Mouse (Mus musculus) MEL (cell line): ENCODE data around the gene Clmp.

ENCODE experiments used
- BHLHE40 ChIP-seq: IDR thresholded peaks from 2 replicates; pipeline ENCODE4 v1.6.1; 2012; ENCODE audit warnings: low read depth, mild to moderate bottlenecking, inconsistent platforms, low read length, improper control_type of control experiment, borderline replicate concordance
- CTCF ChIP-seq, 3 experiments: IDR thresholded peaks in 2 of 3; conservative IDR thresholded peaks in 1 of 3; 2 replicates each; pipeline ENCODE4 v1.5.1; 2011 to 2012; ENCODE audit warnings: low read length in 3 of 3, low read depth in 2 of 3, mild to moderate bottlenecking in 2 of 3, improper control_type of control experiment in 1 of 3, inconsistent platforms in 1 of 3, mixed read lengths in 1 of 3, moderate library complexity in 1 of 3; ENCODE audit not compliant: control insufficient read depth in 1 of 3, insufficient read depth in 1 of 3, poor library complexity in 1 of 3, severe bottlenecking in 1 of 3
- EP300 ChIP-seq, 2 experiments: IDR thresholded peaks; 2 replicates each; pipeline ENCODE4 v1.6.1; 2011; ENCODE audit warnings: improper control_type of control experiment in 2 of 2, low read length in 2 of 2, low read depth in 1 of 2, mild to moderate bottlenecking in 1 of 2
- POLR2A ChIP-seq, 2 experiments: IDR thresholded peaks; 2 replicates each; pipeline ENCODE4 v1.6.1; 2011 to 2012; ENCODE audit warnings: low read length in 2 of 2, mild to moderate bottlenecking in 2 of 2, control low read depth in 1 of 2, improper control_type of control experiment in 1 of 2, low read depth in 1 of 2, moderate library complexity in 1 of 2; ENCODE audit not compliant: control insufficient read depth in 1 of 2, insufficient read depth in 1 of 2, poor library complexity in 1 of 2
- TCF12 ChIP-seq: IDR thresholded peaks from 2 replicates; pipeline ENCODE4 v1.6.1; 2014; ENCODE audit warnings: low read depth, mild to moderate bottlenecking, inconsistent platforms, low read length, improper control_type of control experiment, moderate library complexity
- ZKSCAN1 ChIP-seq: IDR thresholded peaks from 2 replicates; pipeline ENCODE4 v1.6.1; 2012; ENCODE audit warnings: low read depth, mild to moderate bottlenecking, inconsistent platforms, low read length, improper control_type of control experiment, moderate library complexity

DNA sequence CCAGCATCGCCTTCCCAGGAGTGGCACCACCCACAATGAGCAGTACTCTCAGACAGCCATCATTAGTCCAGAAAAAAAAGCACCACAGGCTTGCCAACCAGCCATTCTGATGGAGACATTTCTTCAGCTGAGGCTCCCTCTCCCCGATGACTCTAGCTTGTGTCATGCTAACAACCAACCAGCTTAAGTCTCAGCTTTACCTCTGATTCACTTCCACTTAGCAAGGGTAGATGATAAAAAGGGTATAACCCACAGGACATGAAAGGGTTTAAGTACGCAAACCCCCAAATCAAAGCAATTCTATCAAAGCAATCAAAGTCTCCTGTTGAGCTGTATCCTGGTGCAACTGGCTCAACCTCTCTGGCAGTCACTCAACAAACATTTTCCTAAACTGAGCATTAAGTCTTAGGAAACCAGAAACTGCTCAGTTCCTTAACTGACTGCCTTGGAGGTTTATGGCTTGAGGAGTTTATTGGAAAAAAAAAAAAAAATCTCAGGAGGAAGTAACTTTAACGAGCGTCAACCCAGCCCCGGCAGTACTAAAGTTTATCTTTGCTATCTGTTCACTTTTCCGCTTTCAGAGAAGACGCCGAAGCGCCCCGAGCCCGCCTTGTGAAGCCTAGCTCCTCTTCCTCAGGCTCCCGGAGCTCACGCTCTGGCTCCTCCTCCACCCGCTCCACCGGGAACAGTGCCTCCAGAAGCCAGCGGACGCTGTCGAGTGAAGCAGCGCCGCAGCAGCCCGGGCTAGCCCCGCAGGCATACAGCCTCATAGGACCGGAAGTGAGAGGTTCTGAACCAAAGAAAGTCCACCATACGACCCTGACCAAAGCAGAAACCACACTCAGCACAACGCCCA lies 96.2 kb downstream of the Clmp start:
- no peak for TF ChIP-seq CTCF (IDR thresholded peaks at IDR 0.05 in 2 of 3, conservative IDR thresholded peaks at IDR 0.05 in 1 of 3; ENCODE audit: control insufficient read depth in 1 of 3, insufficient read depth in 1 of 3, low read depth in 2 of 3, low read length in 3 of 3, poor library complexity in 1 of 3, severe bottlenecking in 1 of 3)
- no peak for TF ChIP-seq TCF12
- no peak for TF ChIP-seq POLR2A (IDR thresholded peaks at IDR 0.05; ENCODE audit: control insufficient read depth in 1 of 2, insufficient read depth in 1 of 2, low read depth in 1 of 2, low read length in 2 of 2, poor library complexity in 1 of 2)
- no peak for TF ChIP-seq BHLHE40
- no peak for TF ChIP-seq ZKSCAN1
- TF ChIP-seq EP300 (IDR thresholded peaks at IDR 0.05; ENCODE audit: low read depth in 1 of 2, low read length in 2 of 2): no peak
